Mouse (Mus musculus) small intestine, adult 2 months (tissue): ENCODE measurements around the gene Hist1h1d.
"Not testable (repeated sequence)": the region's sequence is repeated elsewhere in the genome, so short reads cannot be mapped to it uniquely, and the experiment has no call there.

Experiments
- CTCF ChIP-seq: fragments of 200-500 bp; IDR thresholded peaks from 2 replicates; pipeline ENCODE4 v1.5.1; 2012; ENCODE audit warnings: low read depth, mild to moderate bottlenecking, control low read depth, inconsistent platforms, low read length, moderate library complexity, mixed read lengths; ENCODE audit not compliant: insufficient replicate concordance, insufficient read length; ENCODE audit errors: extremely low read depth
- POLR2A ChIP-seq: fragments of 200-500 bp; IDR thresholded peaks from 2 replicates; pipeline ENCODE4 v1.6.1; 2012; ENCODE audit warnings: low read depth, mild to moderate bottlenecking, control low read depth, inconsistent platforms, low read length, moderate library complexity

GRCm38 (mm10) chr13:23542225-23542980, 10.7 kb upstream of the Hist1h1d start:
- TF ChIP-seq POLR2A, CTCF: not testable (repeated sequence)
